Mouse (Mus musculus) right cerebral cortex, postnatal 25 days (tissue): ENCODE data around the gene Kif1b.
"Not testable (repeated sequence)": the region's sequence is repeated elsewhere in the genome, so short reads cannot be mapped to it uniquely, and the experiment has no call there.

Experiments used
- DNase-seq: peaks from one replicate; pipeline ENCODE4 v3.0.0; 2022

Kif1b gene

DNA sequence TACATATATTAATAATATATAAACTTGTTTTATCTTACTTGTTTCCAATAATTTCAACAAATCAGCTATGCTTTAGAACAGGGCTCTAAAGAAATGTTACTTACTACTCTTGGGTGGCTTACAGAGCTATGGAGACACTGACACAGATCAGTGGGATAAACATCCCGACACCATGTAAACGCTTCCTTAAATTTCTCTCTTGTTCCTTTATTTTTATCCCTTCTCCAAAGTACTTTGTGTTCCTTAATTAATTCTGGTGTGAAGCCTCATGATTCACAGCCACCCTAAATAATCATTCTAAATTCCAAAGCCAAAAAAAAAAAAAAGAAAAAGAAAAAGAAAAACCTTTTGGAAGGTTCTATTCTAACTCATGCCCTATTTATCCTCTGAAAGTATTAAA lies 42.6 kb downstream of the Kif1b start:
- no peak for DNase-seq

DNA sequence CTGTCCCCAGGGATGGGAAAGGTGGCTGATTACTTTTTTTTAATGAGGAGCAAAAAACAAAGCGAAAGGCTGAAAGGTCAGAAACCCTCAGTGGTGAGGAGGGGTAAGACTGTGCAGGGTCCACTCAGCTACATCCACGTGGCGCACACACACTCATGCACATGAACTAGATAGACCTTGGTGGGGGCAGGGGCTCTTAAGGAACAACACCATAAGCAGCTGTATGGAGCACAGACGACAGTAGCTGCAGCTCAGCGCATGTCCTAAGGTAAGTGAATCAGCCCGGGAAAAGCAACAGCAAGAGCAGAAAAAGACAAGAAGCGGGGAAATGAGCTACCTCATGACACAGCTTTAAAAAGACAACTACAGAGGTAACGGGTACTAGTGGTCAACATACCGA lies 44.3 kb downstream of the Kif1b start:
- no peak for DNase-seq

DNA sequence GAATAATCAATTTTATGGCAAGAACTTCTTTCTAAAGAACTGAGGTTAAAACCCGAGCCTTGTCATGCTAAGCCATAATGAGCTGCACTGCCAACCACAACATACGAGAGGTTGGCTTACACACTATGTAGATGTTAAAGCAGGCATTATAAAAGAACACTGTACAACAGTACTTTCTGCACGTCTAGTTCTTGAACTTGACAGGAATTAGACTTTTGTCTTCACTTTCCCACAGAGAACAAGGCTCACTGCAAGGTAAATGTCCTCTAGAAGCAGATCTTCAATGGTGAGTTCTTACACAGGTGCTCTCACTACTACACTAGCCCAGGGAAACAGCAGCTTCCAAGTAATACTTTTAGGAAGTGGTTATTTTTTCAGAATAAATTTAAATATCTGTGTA lies 46.0 kb downstream of the Kif1b start:
- no peak for DNase-seq

DNA sequence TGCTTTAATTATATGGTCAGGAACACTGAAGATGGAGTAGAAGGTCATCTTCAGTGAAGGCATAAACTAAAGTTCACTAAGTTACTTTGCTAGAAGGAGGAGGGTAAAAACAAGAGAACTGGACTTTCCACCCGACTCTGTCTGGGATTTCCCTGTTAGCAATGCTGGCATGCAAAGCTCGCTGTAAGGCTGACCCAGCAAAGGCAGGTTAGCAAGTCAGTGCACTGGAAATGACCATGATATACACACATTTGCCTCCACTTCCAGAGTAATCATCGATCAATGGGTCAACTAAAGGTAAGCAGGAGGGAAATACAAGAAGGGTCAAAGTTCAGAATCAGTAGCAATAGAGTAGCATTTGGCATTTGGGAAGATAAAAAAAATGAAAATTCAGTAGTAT lies 46.6 kb downstream of the Kif1b start:
- no peak for DNase-seq

DNA sequence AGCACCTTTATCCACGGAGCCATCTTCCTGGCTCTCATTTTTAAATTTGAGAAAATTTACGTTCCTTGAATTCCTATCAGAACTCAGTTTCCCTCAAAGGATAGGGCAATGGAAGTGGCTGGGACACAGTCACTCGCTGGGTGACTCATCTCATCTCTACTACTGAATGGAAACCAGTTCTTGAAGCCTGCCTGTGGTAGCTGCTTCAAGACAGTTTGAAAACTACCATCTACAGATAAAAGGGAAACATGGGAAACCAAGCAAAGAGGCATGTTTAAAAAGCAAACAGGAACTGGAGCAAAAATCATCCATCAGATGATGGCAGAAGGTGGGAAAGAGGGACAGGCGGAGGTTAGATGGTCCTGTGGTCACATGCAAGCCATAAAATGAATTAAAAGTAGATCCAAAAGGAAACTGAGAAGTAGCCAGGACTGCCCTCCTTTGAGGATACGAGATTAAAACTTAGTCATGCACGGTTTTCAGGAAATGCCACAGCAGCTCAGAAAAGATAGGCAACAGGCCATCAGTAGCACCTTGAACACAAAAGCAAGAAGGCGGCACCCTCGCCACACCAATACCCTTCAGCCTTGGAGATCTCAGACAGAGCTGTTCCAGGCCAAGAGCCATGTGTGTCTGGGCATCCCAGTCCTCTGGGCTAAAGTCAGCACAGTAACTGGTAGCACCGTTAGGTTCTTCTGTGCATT lies 48.0 kb downstream of the Kif1b start:
- DNase-seq: no peak

DNA sequence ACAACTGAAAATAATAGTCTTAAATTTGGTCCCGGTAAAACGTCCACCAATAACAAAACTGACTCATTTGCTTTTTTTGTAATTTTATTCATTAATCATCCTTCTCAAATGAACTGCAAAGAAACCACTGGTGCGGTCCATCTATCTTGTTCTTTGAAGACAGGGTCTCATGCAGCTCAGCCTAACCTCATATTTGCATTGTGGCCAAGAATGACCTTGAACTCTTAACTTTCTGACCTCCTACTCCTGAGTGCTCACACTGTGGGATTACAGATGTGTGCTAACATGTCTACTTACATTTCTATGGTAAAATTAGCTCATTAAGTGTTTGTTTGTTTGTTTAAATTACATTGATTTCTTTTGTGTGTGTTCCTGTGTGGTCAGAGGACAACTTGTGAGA lies 48.6 kb downstream of the Kif1b start:
- DNase-seq: no peak

DNA sequence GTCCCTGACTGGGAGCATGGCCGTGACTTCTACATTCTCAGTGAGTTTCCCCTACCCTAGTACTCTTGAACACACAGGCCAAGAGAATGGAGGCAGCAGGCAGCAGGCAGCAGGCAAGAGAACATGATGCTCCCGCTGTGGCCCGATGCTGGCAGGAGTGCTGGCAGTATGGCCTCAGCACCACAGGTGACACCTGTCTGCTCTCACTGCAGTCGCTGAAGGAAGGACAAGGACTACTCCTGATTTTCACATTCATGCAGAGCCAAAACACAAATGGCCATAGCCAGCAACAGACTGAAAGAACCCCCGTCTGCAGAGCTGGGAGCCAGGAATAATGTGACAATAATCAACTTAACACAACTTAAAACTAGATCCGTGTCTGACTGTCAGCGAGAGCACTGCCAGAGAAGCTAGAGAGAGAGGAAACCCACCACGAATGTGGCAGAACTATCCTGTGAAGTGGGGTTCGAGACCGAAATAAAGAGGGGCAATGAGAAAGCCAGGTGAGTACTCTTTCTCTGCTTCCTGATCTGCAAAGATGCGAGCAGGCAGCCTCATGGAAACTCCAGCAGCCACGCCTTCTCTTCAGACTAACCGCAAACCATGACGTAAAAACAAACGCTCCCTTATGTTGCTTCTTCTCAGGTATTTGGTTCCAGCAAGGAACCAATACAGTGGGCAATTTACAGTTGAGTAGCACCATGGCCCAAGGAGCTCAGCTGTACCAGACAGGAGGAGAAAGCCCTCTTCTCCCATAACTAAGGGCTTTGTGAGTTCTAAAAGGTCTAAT lies 50.8 kb downstream of the Kif1b start:
- DNase-seq: no peak

DNA sequence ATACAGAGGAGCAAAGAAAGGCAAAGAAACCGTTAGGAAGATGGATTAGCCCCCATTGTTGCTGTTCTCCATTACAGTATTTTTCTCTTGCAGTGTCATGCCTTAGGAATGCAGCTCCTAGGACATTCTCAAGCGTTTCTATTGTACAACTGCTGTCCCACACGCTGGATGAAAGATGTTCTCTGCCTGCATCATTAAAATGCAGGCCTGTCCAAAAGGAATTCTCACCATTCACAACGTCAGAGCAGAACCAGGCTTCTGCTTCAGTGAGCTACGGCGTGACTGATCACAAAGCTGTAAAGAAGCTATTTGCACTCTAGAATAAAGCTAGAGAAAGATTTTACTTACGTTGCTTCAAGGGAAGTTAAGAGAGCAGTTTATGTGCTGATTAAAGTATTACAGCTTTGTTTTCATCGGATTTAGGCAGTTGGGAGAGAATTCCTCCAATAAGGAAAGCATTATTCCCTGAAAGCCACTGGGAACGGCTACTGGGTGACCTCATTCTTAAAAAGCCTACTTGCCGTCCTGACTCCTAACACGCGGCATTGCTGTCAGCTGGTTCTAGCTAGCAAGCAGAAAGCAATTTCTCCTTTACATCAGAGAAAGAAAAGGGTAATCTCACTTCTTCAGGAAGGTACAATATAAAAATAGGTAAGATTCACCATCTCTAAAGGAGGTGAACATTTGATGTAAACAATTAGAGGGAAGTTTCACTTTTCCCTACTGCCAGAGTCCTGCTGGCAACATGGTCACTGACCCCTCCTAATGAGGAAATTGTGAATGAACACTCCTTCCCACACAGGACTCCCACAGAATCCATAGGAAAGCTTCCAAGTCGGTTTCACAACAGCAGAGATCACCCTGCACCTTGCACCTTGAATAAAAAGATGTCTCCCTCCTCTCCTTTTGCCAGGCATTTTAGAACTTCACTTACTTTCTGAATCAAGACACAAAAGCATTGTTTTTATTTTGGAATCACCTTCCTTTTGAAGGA lies 51.9 kb downstream of the Kif1b start:
- DNase-seq: no peak

DNA sequence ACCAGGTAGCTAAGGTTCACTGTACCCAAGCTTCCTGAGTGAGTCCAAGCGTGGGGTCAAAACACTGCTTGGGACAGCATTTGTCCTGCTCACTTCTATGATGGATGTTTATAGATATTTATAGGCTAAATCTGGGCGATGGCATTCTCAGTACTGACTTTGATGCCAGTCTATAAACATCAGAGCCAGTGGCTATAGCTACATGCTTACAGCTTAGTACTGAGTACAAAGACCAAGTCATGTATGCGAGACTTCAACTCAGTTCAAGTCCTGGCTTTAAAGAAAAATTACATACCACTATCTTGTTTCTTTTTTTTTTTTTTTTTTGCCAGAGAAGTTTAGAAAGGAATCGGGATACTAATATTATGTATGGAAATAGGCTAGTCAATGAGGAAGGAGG lies 52.7 kb downstream of the Kif1b start:
- DNase-seq: no peak

DNA sequence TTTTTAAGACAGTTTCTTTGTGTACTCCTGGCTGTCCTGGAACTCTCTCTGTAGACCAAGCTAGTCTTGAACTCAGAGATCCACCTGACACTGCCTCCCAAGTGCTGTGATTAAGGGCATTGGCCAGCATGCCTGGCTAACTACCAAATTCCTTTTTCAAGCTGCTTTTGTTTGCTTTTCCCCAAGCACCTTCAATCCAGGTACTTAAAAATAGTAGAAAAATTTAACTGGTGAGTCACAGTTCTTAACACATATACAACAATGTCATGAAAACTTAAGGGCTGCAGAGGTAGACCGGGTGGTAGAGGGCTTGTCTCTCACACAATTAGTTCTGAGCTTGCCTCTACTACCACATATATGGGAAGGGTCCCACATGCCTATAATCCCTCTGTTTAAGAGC lies 58.2 kb downstream of the Kif1b start:
- DNase-seq: no peak

DNA sequence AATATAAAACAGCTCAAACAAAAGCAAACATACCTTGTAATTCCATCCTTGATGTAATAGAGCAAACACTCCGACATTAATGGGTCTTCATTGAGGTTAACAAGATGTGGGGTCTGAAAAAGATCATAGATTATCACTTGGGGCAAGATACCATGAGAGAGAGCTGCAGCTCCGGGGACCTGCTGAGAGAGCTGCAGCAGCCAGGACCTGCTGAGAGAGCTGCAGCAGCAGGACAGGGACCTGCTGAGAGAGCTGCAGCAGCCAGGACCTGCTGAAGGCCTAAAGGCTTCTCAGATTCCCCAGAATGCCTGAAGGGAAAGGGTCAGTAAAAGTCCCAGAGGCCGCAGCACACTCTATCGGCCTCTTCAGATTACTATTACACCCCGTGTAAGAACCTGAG lies 59.7 kb downstream of the Kif1b start:
- DNase-seq: no peak

DNA sequence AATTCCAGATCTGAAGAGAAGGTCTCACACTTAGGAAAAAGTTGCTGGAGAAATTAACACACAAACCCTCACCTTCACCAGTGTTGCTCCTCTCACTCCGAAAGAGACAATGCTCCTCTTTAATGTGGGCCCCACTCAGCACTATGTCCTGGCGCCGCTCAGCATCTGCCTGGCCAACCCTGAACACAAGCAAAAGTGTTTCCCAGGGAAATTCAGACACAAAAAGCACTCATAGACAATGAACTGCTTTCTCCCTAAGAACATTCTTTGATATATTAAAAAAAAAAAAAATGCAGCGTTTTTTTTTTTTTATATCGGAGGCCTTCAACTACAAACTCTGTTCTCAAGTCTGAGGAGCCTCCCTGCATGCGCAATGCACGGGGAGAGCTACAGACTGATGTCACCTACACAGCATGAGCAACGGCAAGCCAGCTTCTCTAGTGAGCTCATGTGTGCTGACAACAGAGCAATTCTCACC lies 60.3 kb downstream of the Kif1b start:
- no peak for DNase-seq

DNA sequence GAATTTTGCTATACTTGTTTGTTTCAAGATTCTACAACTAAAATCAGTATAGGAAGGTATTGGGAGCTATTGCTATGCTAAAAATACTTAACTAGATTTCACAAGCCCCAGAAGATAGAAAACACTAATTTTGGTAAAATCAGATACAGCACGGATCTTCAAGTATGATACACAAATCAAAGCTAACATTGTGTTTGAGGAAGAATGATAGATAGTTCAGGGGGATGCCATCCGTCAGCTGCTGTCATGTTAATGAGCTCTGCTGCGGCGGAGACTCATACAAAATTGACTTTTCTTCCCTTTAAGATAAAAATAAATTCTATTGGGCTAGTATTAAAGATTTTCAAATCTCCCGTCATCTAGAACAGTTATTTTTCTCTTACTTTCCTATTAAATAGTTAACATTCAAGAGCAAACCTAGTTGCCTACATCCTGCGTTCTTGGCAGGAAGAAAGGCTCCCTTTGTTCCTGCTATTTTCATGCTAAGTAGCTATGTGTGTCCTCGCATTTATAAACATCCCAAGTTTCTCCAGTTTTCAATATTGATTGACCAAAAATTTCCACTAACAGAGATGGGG lies 60.8 kb downstream of the Kif1b start:
- DNase-seq: no peak

DNA sequence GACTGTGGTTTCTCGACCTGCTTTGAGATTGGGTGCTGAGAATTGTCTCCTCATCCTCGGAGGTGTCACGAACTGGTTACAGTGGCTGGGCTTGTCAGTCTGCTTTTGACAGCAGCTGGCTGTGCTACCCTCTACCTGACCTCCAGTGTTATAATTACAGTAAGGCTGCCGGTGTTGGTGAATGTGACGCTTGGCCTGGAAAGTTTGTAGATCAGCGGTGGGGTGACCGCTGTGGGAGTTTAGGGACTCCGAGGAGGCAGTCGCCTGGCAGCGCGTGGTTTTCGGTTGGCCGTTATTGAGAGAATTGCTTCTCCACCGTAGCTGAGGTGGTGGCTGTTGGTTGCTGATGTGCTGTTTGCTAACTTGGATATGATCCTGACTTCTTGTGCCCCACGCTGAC lies 70.5 kb downstream of the Kif1b start:
- DNase-seq: no peak

DNA sequence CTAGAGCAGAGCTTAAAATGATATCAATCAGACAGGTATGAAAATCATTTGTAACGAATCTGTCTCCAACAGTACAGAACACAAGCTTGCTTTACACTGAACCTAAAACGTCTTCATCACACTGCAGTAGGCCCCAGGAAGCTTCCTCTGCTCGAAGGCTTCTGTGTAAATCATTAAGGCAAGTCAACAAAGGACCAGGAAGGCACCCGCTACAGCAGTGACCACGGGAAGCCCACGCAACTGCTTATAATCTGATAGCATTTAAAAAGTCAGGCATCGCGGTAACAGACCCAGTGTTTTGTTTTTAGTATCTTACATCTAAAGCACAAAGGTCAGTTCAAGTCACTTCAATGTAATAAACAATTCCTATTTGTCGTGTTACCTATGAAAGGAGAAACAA lies 73.6 kb downstream of the Kif1b start:
- DNase-seq: no peak

DNA sequence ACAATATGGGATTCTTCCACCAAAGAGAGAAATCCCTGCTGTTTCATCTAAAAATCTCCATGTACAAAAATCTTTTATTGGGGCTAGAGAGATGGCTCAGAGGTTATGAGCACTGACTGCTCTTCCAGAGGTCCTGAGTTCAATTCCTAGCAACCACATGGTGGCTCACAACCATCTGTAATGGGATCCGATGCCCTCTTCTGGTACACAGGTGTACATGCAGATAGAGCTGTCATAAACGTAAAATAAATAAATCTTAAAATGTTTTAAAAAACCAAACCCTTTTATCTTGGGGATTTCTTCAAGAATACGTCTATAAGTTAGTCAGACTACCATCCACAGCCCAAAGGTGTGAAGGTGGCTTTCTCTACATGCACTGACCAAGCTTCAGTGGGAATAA lies 78.8 kb downstream of the Kif1b start:
- not testable (repeated sequence) for DNase-seq

DNA sequence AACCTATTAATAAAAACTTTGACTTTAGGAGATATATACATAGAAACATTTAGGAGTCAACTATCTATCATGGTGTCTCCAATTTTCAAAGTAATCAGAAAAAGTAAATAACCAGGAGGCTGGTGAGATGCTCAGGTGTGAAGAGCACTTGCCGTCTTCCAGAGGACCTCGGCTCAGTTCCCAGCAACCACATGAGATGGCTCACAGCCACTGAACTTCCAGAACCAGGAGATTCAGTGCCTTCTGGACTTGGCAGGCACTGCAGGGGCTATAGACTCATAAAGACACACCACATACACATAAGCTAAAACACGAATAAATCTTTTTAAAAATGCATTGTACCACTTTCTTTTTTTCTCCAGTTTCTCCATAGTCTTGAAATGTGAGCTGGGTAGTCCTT lies 79.2 kb downstream of the Kif1b start:
- DNase-seq: no peak

DNA sequence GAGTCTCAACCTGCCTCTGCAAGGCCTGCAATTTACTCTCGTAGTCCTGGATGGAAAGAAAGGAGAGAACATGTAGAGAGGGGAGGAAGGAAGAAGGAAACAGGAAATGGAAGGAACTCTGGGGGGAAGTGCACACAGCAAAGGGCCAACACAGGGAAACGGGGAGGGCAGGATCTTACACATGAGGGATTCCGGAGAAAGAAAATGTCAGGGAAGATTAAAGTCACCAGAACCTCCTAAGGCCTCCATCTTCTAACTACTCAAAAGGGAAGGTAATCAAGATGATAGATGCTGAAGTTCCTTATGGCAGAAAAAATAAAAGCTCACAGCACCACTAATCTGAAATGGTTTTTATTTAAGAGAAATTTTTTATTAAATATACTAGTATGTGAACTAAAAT lies 81.2 kb downstream of the Kif1b start:
- no peak for DNase-seq

DNA sequence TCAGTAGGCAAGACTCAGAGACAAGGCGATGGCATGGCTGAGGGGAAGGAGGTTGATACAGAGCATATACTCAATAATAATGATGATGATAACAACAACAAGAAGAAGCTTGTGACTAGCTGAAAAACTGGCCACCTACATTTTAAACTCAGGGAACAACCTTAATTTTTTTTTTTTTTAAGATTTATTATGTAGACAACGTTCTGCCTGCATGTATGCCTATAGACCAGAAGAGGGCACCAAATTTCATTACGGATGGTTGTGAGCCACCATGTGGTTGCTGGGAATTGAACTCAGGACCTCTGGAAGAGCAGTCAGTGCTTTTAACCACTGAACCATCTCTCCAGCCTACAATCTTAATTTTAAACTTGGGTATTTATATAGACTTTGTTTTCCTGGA lies 84.0 kb downstream of the Kif1b start:
- DNase-seq: no peak

DNA sequence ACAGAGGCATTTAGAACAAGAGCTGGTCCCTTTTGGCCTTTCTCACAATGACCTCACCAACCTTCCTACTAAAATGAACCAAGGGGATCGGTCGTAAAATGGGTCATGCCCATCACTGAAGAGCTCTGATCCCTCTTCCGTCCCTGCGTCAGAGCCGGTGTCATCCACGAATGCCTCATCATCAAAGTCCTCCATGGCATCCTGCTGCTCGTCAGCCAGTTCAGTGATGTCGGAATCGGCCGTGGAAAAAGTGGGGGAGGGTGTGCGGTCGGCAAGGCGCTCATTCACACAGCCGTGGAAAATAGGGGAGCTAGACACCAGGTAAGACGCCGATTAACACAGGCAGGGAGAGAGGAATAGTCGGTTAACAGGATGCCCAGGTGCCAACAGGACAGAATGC lies 87.0 kb downstream of the Kif1b start:
- no peak for DNase-seq

DNA sequence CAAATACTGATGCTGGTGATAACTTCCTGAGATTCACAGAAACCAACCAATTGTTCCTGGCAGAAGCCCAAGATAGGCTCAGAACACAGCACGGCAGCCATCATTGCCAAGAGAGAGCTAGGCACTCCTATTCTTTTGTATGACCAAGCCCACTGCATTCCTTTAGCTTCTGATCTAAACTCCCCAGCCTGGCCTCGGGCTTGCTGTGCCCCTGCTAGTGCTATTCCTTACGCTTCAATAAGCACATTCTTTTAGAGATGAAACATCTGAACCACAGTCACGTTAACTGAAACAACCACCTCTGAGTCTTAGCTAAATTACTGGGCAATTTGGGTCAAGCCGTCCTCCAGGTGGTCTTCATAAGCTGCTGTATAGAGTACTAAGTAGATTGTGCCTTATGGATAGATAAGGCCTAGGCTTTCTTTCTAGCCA lies 87.4 kb downstream of the Kif1b start:
- peak; percentile 38 for DNase-seq

DNA sequence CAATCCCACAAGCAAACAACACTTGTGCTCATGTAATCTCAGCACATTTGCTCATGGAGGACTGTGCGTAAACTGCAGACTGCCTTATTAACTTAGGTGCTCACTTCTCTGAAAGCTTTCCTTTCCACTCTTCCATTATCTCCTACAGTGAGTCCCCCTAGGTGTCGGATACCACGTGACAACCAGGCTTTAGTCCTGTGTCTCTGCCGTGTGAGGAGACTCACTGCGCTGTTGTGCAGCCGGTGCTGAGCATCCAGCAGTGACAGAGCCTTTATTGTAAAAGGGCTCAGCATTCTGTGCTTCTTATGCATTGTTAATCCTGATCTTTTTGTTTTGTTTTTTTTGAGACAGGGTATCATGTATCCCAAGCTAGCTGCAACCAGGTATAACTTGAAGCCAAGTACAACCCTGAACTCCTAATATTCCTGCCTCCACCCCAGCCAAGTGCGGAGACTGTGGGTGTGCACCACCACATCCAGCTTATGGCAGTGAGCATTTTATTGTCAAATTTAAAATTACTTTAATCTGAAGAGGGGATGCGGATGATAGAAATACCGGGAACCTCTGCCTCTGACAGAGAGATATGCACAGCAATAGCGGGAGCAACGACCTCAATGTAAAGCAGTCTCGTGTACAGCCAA lies 88.0 kb downstream of the Kif1b start:
- DNase-seq: no peak
